Comparison of ENCODE assay signal across 20 mouse cellular contexts in genomic region chr6:108236996-108237395, GRCm38 (mm10). TPM values are rescaled to one million over a fixed set of nuclear protein-coding genes. Genes with fewer than 3 reads are reported as not detected.
DNase-seq lines count a peak whose midpoint lies in the region; ATAC-seq and TF ChIP-seq lines count a peak whose summit lies in the region.
"Had no signal": no experiment of that assay in that cellular context is flagged by ENCODE, and none has a peak within 500 bp of the region (broad histone marks: within the 10 kb centered on the region; RNA-seq: fewer than 3 reads in every experiment).

No protein-coding gene starts in this region.

- H3K9me3 ChIP-seq in forebrain, embryonic 13.5 days (replicated peaks), result no peaks in the 10 kb centered on the region
- no peaks in the 10 kb centered on the region for H3K9me3 ChIP-seq in forebrain, embryonic 10.5 days
- no peaks in the 10 kb centered on the region for H3K9me3 ChIP-seq in heart, embryonic 13.5 days
- H3K9me3 ChIP-seq: liver, embryonic 13.5 days; lung, embryonic 15.5 days; midbrain, embryonic 15.5 days; neural tube, embryonic 13.5 days had no signal

- H3K9ac ChIP-seq in forebrain, embryonic 13.5 days, result no peak overlapping the region
- no peak overlapping the region for H3K9ac ChIP-seq in heart, embryonic 13.5 days
- H3K9ac ChIP-seq: liver, embryonic 13.5 days; lung, embryonic 15.5 days; midbrain, embryonic 15.5 days; neural tube, embryonic 13.5 days had no signal

- no peak overlapping the region for H3K4me2 ChIP-seq in forebrain, embryonic 13.5 days
- H3K4me2 ChIP-seq in heart, embryonic 13.5 days, result no peak overlapping the region
- H3K4me2 ChIP-seq: liver, embryonic 13.5 days; midbrain, embryonic 15.5 days; neural tube, embryonic 13.5 days had no signal

- intact Hi-C loops in heart, postnatal 10 days (cut with DNase I), result loop anchor here (5.0 kb wide), 1 partner anchor 90 kb away; no protein-coding TSS in a partner anchor

- WGBS in forebrain, embryonic 13.5 days, result 76% methylated on average over 8 of the region's 8 CpGs
- WGBS in forebrain, embryonic 10.5 days, result 88% methylated on average over 8 of the region's 8 CpGs
- 73% methylated on average over 8 of the region's 8 CpGs for whole genome bisulfite sequencing in heart, embryonic 13.5 days

- H3K27ac ChIP-seq in forebrain, embryonic 13.5 days, result peak overlapping the region; percentile 73
- no peak overlapping the region for H3K27ac ChIP-seq in forebrain, embryonic 10.5 days
- peak overlapping the region; percentile 87 for H3K27ac ChIP-seq in heart, embryonic 13.5 days (replicated peaks)
- H3K27ac ChIP-seq in layer of hippocampus, adult 2 months, result peak overlapping the region; percentile 75
- peak overlapping the region; percentile 46; the same call in 1 of the 2 replicates for H3K27ac ChIP-seq in embryonic fibroblast, embryonic 13.5 days (ENCODE audit: insufficient read depth, low read length)
- H3K27ac ChIP-seq: liver, embryonic 13.5 days; macrophage; midbrain, embryonic 15.5 days; neural tube, embryonic 13.5 days had no signal

- no peak for DNase-seq in forebrain, embryonic 10.5 days (ENCODE audit: extremely low spot score, low spot score)
- no peak for DNase-seq in heart, postnatal 10 days
- no peak for DNase-seq in layer of hippocampus, adult 2 months (ENCODE audit: low spot score in 2 of 2)
- no peak for DNase-seq in layer of hippocampus, adult 11-12 months (ENCODE audit: low spot score)
- DNase-seq in adrenal gland, postnatal 4 days (ENCODE audit: low spot score in 2 of 2), result no peak
- DNase-seq: adrenal gland, postnatal 14 days; cerebellum, adult 9-10 months; liver, embryonic 13.5 days; retina, postnatal 1 day; right cerebral cortex, postnatal 4 days; thymus, postnatal 14 days had no signal

- H3K4me1 ChIP-seq in forebrain, embryonic 13.5 days, result peaks cover 44% of the 10 kb centered on the region
- H3K4me1 ChIP-seq in forebrain, embryonic 10.5 days, result peaks cover 80% of the 10 kb centered on the region
- peaks cover 79% of the 10 kb centered on the region for H3K4me1 ChIP-seq in heart, embryonic 13.5 days
- peaks cover 20% of the 10 kb centered on the region for H3K4me1 ChIP-seq in embryonic fibroblast, embryonic 13.5 days (ENCODE audit: control insufficient read depth, insufficient read depth, low read length)

- no peak for TF ChIP-seq POLR2A in embryonic fibroblast, embryonic 13.5 days (IDR thresholded peaks at IDR 0.05; ENCODE audit: low read depth, low read length)

- H3K36me3 ChIP-seq in forebrain, embryonic 13.5 days (ENCODE audit: poor library complexity, severe bottlenecking), result no peaks in the 10 kb centered on the region
- H3K36me3 ChIP-seq in forebrain, embryonic 10.5 days (replicated peaks), result peaks cover 24% of the 10 kb centered on the region
- H3K36me3 ChIP-seq in heart, embryonic 13.5 days, result peaks cover 14% of the 10 kb centered on the region
- H3K36me3 ChIP-seq: liver, embryonic 13.5 days; lung, embryonic 15.5 days; midbrain, embryonic 15.5 days; neural tube, embryonic 13.5 days had no signal

- TF ChIP-seq CTCF in layer of hippocampus, adult 2 months (conservative IDR thresholded peaks at IDR 0.05), result no peak
- TF ChIP-seq CTCF in embryonic fibroblast, embryonic 13.5 days (IDR thresholded peaks at IDR 0.05; ENCODE audit: borderline replicate concordance, insufficient read depth, low read length), result no peak

- no peaks in the 10 kb centered on the region for H3K27me3 ChIP-seq in forebrain, embryonic 13.5 days
- no peaks in the 10 kb centered on the region for H3K27me3 ChIP-seq in forebrain, embryonic 10.5 days (ENCODE audit: poor library complexity, severe bottlenecking)
- H3K27me3 ChIP-seq in heart, embryonic 13.5 days (replicated peaks), result no peaks in the 10 kb centered on the region
- H3K27me3 ChIP-seq: liver, embryonic 13.5 days; lung, embryonic 15.5 days; midbrain, embryonic 15.5 days; neural tube, embryonic 13.5 days had no signal

- ATAC-seq in forebrain, embryonic 13.5 days, result no peak
- no peak for ATAC-seq in heart, embryonic 13.5 days (ENCODE audit: extremely low read depth, insufficient number of reproducible peaks, low FRiP score, low TSS enrichment)
- ATAC-seq: intestine, postnatal 0 days had no signal

- H3K4me3 ChIP-seq in forebrain, embryonic 13.5 days, result no peak overlapping the region
- H3K4me3 ChIP-seq in forebrain, embryonic 10.5 days, result no peak overlapping the region
- no peak overlapping the region for H3K4me3 ChIP-seq in heart, embryonic 13.5 days
- no peak overlapping the region for H3K4me3 ChIP-seq in layer of hippocampus, adult 2 months
- no peak overlapping the region for H3K4me3 ChIP-seq in embryonic fibroblast, embryonic 13.5 days (ENCODE audit: insufficient read depth, low read length)
- H3K4me3 ChIP-seq: erythroblast, embryonic 14.5 days; liver, embryonic 13.5 days; lung, embryonic 15.5 days; midbrain, embryonic 15.5 days; neural tube, embryonic 13.5 days had no signal

RNA-seq across cellular contexts. Expression of gene Itpr1, which starts 24.1 kb away (rescaled TPM):
- 5.7 and 6.9 TPM in 2 replicates for polyA plus RNA-seq in forebrain, embryonic 13.5 days (2015; fragmentation: Nextera tagmentation; extraction: Ambion mirVana)
- 11.6 and 11.9 TPM in 2 replicates for polyA plus RNA-seq in forebrain, embryonic 10.5 days (2016; fragmentation: Nextera tagmentation; extraction: Ambion mirVana)
- 11.1 and 12.1 TPM in 2 replicates for polyA plus RNA-seq in heart, embryonic 13.5 days (2015; fragmentation: Nextera tagmentation; extraction: Ambion mirVana)
- total RNA-seq in heart, postnatal 10 days (2021), result 10 to 100 TPM; 66.2 TPM
- 100 to 1,000 TPM; 317 to 337 TPM for total RNA-seq in layer of hippocampus, adult 2 months (2021)
- polyA plus RNA-seq in embryonic fibroblast, embryonic 13.5 days (2011; ENCODE audit: insufficient read length, low read depth, missing spikeins), result 31.4 and 38.0 TPM in 2 replicates
- 100 to 1,000 TPM; 106 to 129 TPM for total RNA-seq in adrenal gland, postnatal 4 days (2021)

RNA-seq across cellular contexts. Expression of gene Sumf1, which starts 51.6 kb away (rescaled TPM):
- 12.6 and 13.6 TPM in 2 replicates for polyA plus RNA-seq in forebrain, embryonic 13.5 days (2015; fragmentation: Nextera tagmentation; extraction: Ambion mirVana)
- polyA plus RNA-seq in forebrain, embryonic 10.5 days (2016; fragmentation: Nextera tagmentation; extraction: Ambion mirVana), result 12.8 and 13.0 TPM in 2 replicates
- polyA plus RNA-seq in heart, embryonic 13.5 days (2015; fragmentation: Nextera tagmentation; extraction: Ambion mirVana), result 18.9 and 22.1 TPM in 2 replicates
- total RNA-seq in heart, postnatal 10 days (2021), result 10 to 100 TPM; 19.9 to 21.6 TPM
- 10 to 100 TPM; 20.6 to 21.9 TPM for total RNA-seq in layer of hippocampus, adult 2 months (2021)
- polyA plus RNA-seq in embryonic fibroblast, embryonic 13.5 days (2011; ENCODE audit: insufficient read length, low read depth, missing spikeins), result 45.9 and 47.3 TPM in 2 replicates
- total RNA-seq in adrenal gland, postnatal 4 days (2021), result 10 to 100 TPM; 34.7 to 39.2 TPM
